Mouse (Mus musculus) hindbrain, embryonic 13.5 days (tissue): ENCODE measurements around the gene Lats2. TPM values are rescaled to one million over a fixed set of nuclear protein-coding genes. Genes with fewer than 3 reads are reported as not detected.

Experiments used
- ATAC-seq: fragments of 200-750 bp; cut with Nextera tagmentation; 2 replicates; pipeline ENCODE4 v1.8.0; 2017; ENCODE audit warnings: moderate TSS enrichment; ENCODE audit not compliant: low FRiP score
- H3K27ac ChIP-seq: fragments of 300-500 bp; sonication (generic); 2 replicates; pipeline ENCODE4 v1.5.1; 2015; ENCODE audit warnings: inconsistent platforms, mild to moderate bottlenecking, moderate library complexity
- H3K27me3 ChIP-seq: fragments of 300-500 bp; sonication (generic); 2 replicates; pipeline ENCODE4 v1.6.1; 2015; ENCODE audit warnings: mild to moderate bottlenecking, inconsistent platforms
- H3K36me3 ChIP-seq: fragments of 300-500 bp; sonication (generic); 2 replicates; pipeline ENCODE4 v1.6.1; 2015; ENCODE audit warnings: mild to moderate bottlenecking, inconsistent platforms
- H3K4me1 ChIP-seq: fragments of 300-500 bp; sonication (generic); replicated peaks from 2 replicates; pipeline ENCODE4 v1.6.1; 2015; ENCODE audit warnings: inconsistent platforms
- H3K4me2 ChIP-seq: fragments of 300-500 bp; sonication (generic); 2 replicates; pipeline ENCODE4 v1.6.1; 2015; ENCODE audit warnings: inconsistent platforms, mild to moderate bottlenecking, moderate library complexity
- H3K4me3 ChIP-seq: fragments of 300-500 bp; sonication (generic); 2 replicates; pipeline ENCODE4 v1.5.1; 2015; ENCODE audit warnings: mild to moderate bottlenecking, inconsistent platforms
- H3K9ac ChIP-seq: fragments of 300-500 bp; sonication (generic); 2 replicates; pipeline ENCODE4 v1.6.1; 2015; ENCODE audit warnings: mild to moderate bottlenecking, inconsistent platforms
- H3K9me3 ChIP-seq: fragments of 300-500 bp; sonication (generic); 2 replicates; pipeline ENCODE4 v1.6.1; 2016; ENCODE audit warnings: inconsistent platforms
- WGBS: fragments of 180-500 bp; shearing (Covaris S2); methylation state at CpG from one replicate; pipeline ENCODE4 v1.1.7; 2015; 5-methylcytosine and 5-hydroxymethylcytosine counted together
- polyA plus RNA-seq: library from polyadenylated mRNA; unstranded; fragments of >200 nt; fragmentation: Nextera tagmentation; extraction: Ambion mirVana; gene quantifications from 2 replicates; pipeline ENCODE4 v1.2.1, GENCODE M21; 2015

The Lats2 gene
- polyA plus RNA-seq, 1 experiment from 2014 or later: 10.5 TPM

- peaks cover 22% of the 10 kb centered on the region for H3K36me3 ChIP-seq
- H3K9ac ChIP-seq: no peak overlapping the region
- H3K27me3 ChIP-seq: no peaks in the 10 kb centered on the region
- H3K4me3 ChIP-seq: no peak overlapping the region
- no peak overlapping the region for H3K4me2 ChIP-seq
- no peaks in the 10 kb centered on the region for H3K4me1 ChIP-seq
- WGBS: 91% methylated on average over 5 of the region's 5 CpGs
- no peaks in the 10 kb centered on the region for H3K9me3 ChIP-seq
- no peak overlapping the region for H3K27ac ChIP-seq
- no peak for ATAC-seq
These were observed 70.7 kb downstream of the Lats2 start for GRCm38 (mm10) chr14:57687441-57687840.

- Histone ChIP-seq H3K9me3 (no peaks in the 10 kb centered on the region), H3K9ac (no peak overlapping the region), H3K27me3 (no peaks in the 10 kb centered on the region), H3K27ac (no peak overlapping the region), H3K4me1 (no peaks in the 10 kb centered on the region), H3K36me3 (peaks cover 17% of the 10 kb centered on the region), H3K4me2 (no peak overlapping the region), H3K4me3 (no peak overlapping the region)
- ATAC-seq: no peak
- 90% methylated on average over 6 of the region's 6 CpGs for WGBS
These were observed 71.5 kb downstream of the Lats2 start for GRCm38 (mm10) chr14:57686647-57687046.

GRCm38 (mm10) chr14:57684579-57684978 is 73.6 kb downstream of the Lats2 start:
- H3K9ac ChIP-seq: no peak overlapping the region
- H3K27ac ChIP-seq: no peak overlapping the region
- no peaks in the 10 kb centered on the region for H3K4me1 ChIP-seq
- no peaks in the 10 kb centered on the region for H3K9me3 ChIP-seq
- H3K36me3 ChIP-seq: 0 out of 2 replicates have a peak, but pooled peaks cover 5% of the 10 kb centered on the region
- H3K4me2 ChIP-seq: no peak overlapping the region
- ATAC-seq: no peak
- no peaks in the 10 kb centered on the region for H3K27me3 ChIP-seq
- H3K4me3 ChIP-seq: no peak overlapping the region
- WGBS: 3% methylated on average over 1 of the region's 1 CpGs

- Histone ChIP-seq H3K4me2 (no peak overlapping the region), H3K4me1 (no peaks in the 10 kb centered on the region), H3K27ac (no peak overlapping the region), H3K27me3 (no peaks in the 10 kb centered on the region), H3K4me3 (no peak overlapping the region), H3K36me3 (no peaks in the 10 kb centered on the region), H3K9ac (no peak overlapping the region), H3K9me3 (no peaks in the 10 kb centered on the region)
- 87% methylated on average over 4 of the region's 4 CpGs for WGBS
- no peak for ATAC-seq
These were observed 75.4 kb downstream of the Lats2 start for GRCm38 (mm10) chr14:57682751-57683150.

- no peaks in the 10 kb centered on the region for H3K27me3 ChIP-seq
- H3K4me2 ChIP-seq: no peak overlapping the region
- no peaks in the 10 kb centered on the region for H3K9me3 ChIP-seq
- no peak overlapping the region for H3K27ac ChIP-seq
- peak; percentile 88 for ATAC-seq
- no peaks in the 10 kb centered on the region for H3K4me1 ChIP-seq
- no peak overlapping the region for H3K4me3 ChIP-seq
- no peaks in the 10 kb centered on the region for H3K36me3 ChIP-seq
- no peak overlapping the region for H3K9ac ChIP-seq
- WGBS: 44% methylated on average over 5 of the region's 5 CpGs
These were observed 78.1 kb downstream of the Lats2 start for GRCm38 (mm10) chr14:57679958-57680535.

- WGBS: 25% methylated on average over 1 of the region's 1 CpGs
- H3K36me3 ChIP-seq: no peaks in the 10 kb centered on the region
- H3K4me2 ChIP-seq: no peak overlapping the region
- H3K27me3 ChIP-seq: no peaks in the 10 kb centered on the region
- no peaks in the 10 kb centered on the region for H3K9me3 ChIP-seq
- peak; percentile 39; the same call in 1 of the 2 replicates for ATAC-seq
- no peak overlapping the region for H3K27ac ChIP-seq
- H3K4me1 ChIP-seq: no peaks in the 10 kb centered on the region
- no peak overlapping the region for H3K9ac ChIP-seq
- H3K4me3 ChIP-seq: no peak overlapping the region
These were observed 78.7 kb downstream of the Lats2 start for GRCm38 (mm10) chr14:57679523-57679922.

- 56% methylated on average over 2 of the region's 2 CpGs for WGBS
- no peaks in the 10 kb centered on the region for H3K36me3 ChIP-seq
- H3K27me3 ChIP-seq: no peaks in the 10 kb centered on the region
- no peaks in the 10 kb centered on the region for H3K4me1 ChIP-seq
- no peak overlapping the region for H3K4me3 ChIP-seq
- no peak overlapping the region for H3K9ac ChIP-seq
- H3K27ac ChIP-seq: no peak overlapping the region
- ATAC-seq: no peak
- H3K9me3 ChIP-seq: no peaks in the 10 kb centered on the region
- no peak overlapping the region for H3K4me2 ChIP-seq
These were observed 82.7 kb downstream of the Lats2 start for GRCm38 (mm10) chr14:57675481-57675880.

GRCm38 (mm10) chr14:57665628-57665950 is 92.6 kb downstream of the Lats2 start:
- no peaks in the 10 kb centered on the region for H3K36me3 ChIP-seq
- ATAC-seq: peak; percentile 9; the same call in 1 of the 2 replicates
- H3K9me3 ChIP-seq: no peaks in the 10 kb centered on the region
- peak overlapping the region; percentile 92 for H3K4me2 ChIP-seq
- no peaks in the 10 kb centered on the region for H3K27me3 ChIP-seq
- peak overlapping the region; percentile 88 for H3K9ac ChIP-seq
- peak overlapping the region; percentile 98 for H3K27ac ChIP-seq
- H3K4me1 ChIP-seq: peaks cover 29% of the 10 kb centered on the region
- peak overlapping the region; percentile 88 for H3K4me3 ChIP-seq
- 16% methylated on average over 10 of the region's 10 CpGs for WGBS

GRCm38 (mm10) chr14:57664822-57665627 is 93.2 kb downstream of the Lats2 start, which contains the start of gene Xpo4:
Gene Xpo4, minus strand, starts transcription at chr14:57665430.
- peak within 1 kb of the TSS; percentile 98 for H3K27ac ChIP-seq
- peaks cover 29% of the 10 kb centered on the region for H3K4me1 ChIP-seq
- peak within 1 kb of the TSS; percentile 88 for H3K9ac ChIP-seq
- no peaks in the 10 kb centered on the region for H3K27me3 ChIP-seq
- no peaks in the 10 kb centered on the region for H3K9me3 ChIP-seq
- WGBS: 0% methylated on average over 80 of the region's 80 CpGs
- no peaks in the 10 kb centered on the region for H3K36me3 ChIP-seq
- peak; percentile 96 for ATAC-seq
- H3K4me2 ChIP-seq: peak within 1 kb of the TSS; percentile 92
- H3K4me3 ChIP-seq: peak within 1 kb of the TSS; percentile 88

GRCm38 (mm10) chr14:57664311-57664821 is 93.8 kb downstream of the Lats2 start:
- Histone ChIP-seq H3K27me3 (no peaks in the 10 kb centered on the region), H3K27ac (peak overlapping the region; percentile 98), H3K4me2 (peak overlapping the region; percentile 92), H3K36me3 (no peaks in the 10 kb centered on the region), H3K4me3 (peak overlapping the region; percentile 88), H3K9ac (peak overlapping the region; percentile 88), H3K9me3 (no peaks in the 10 kb centered on the region), H3K4me1 (peaks cover 29% of the 10 kb centered on the region)
- peak; percentile 72 for ATAC-seq
- under 1% methylated on average over 19 of the region's 19 CpGs for WGBS

- Histone ChIP-seq H3K27me3 (no peaks in the 10 kb centered on the region), H3K36me3 (no peaks in the 10 kb centered on the region), H3K9me3 (no peaks in the 10 kb centered on the region), H3K4me2 (peak overlapping the region; percentile 92), H3K4me3 (peak overlapping the region; percentile 88), H3K27ac (no peak overlapping the region), H3K9ac (0 out of 2 replicates have a peak overlapping the region, but pooled peaks have one; percentile 29), H3K4me1 (peaks cover 29% of the 10 kb centered on the region)
- no peak for ATAC-seq
- WGBS: 53% methylated on average over 1 of the region's 1 CpGs
These were observed 94.6 kb downstream of the Lats2 start for GRCm38 (mm10) chr14:57663630-57664029.

GRCm38 (mm10) chr14:57658301-57658700 is 99.9 kb downstream of the Lats2 start:
- no peak overlapping the region for H3K4me3 ChIP-seq
- H3K27ac ChIP-seq: no peak overlapping the region
- peaks cover 4% of the 10 kb centered on the region; the same call in 1 of the 2 replicates for H3K4me1 ChIP-seq
- no peak for ATAC-seq
- H3K27me3 ChIP-seq: no peaks in the 10 kb centered on the region
- no peaks in the 10 kb centered on the region for H3K9me3 ChIP-seq
- WGBS: 97% methylated on average over 4 of the region's 4 CpGs
- H3K4me2 ChIP-seq: no peak overlapping the region
- H3K36me3 ChIP-seq: no peaks in the 10 kb centered on the region
- H3K9ac ChIP-seq: no peak overlapping the region
